Mouse (Mus musculus) adipocyte (in vitro differentiated cells): ENCODE data around the gene Dtx1.

ENCODE experiments used
- DNase-seq: peaks from one replicate; pipeline ENCODE4 v3.0.0-alpha.2; 2016; ENCODE audit warnings: low spot score

Dtx1 gene

GRCm38 (mm10) chr5:120704421-120704820 lies 7.3 kb downstream of the Dtx1 start:
- DNase-seq, result no peak

GRCm38 (mm10) chr5:120703660-120704059 lies 8.1 kb downstream of the Dtx1 start:
- DNase-seq, result no peak

- no peak for DNase-seq
Observed at GRCm38 (mm10) chr5:120702969-120703368, 8.8 kb downstream of the Dtx1 start.

GRCm38 (mm10) chr5:120702421-120702820 lies 9.3 kb downstream of the Dtx1 start:
- DNase-seq, result no peak

- no peak for DNase-seq
Observed at GRCm38 (mm10) chr5:120700996-120701790, 10.5 kb downstream of the Dtx1 start.

DNA sequence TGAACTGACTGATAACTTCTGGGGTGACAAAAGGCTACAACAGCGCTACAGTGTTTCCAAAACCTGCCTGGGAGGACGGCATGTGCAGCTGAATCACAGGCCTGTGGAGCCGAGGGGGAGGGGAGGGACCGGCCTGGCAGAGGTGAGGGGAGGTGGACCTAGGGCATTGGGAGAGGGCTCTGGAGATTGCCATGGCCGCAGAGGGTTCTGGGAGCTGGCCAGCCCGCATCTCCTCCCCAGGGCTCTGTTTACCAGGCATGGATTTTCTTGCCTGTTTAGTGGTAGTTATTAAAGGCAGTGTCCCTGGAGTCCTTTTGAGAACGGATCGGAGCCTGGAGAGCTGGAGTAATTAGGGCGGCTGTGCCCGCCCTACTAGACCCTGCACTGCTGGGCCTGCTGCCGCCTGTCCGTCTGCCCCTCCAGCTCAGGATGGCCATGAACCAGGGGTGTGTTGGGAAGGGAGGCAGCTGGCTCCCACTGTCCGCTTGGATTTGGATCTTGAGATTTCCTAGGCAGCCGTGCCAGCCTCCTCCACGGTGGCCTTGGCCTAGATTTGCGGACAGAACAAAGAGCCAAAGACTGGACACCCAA lies 12.8 kb downstream of the Dtx1 start:
- no peak for DNase-seq

DNA sequence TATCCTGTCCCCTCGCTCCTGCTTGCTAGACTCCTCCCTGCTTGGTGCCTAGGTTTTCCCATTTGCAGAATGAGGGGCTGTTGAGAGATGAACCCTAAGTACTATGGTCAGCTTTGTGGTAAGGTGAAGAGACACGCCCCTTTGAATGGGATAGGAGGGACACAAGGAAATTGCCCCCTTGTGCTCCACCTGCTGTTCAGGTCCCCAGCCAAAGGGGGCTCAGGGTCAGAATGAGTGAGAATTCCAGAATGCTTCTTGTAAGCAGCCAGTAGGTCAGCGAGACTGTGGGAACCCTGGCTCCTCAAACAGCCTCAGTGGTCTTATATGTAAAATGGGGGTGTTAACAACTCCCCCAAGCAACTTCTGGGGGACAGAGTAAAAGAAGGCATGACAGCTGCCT lies 13.5 kb downstream of the Dtx1 start:
- no peak for DNase-seq

DNA sequence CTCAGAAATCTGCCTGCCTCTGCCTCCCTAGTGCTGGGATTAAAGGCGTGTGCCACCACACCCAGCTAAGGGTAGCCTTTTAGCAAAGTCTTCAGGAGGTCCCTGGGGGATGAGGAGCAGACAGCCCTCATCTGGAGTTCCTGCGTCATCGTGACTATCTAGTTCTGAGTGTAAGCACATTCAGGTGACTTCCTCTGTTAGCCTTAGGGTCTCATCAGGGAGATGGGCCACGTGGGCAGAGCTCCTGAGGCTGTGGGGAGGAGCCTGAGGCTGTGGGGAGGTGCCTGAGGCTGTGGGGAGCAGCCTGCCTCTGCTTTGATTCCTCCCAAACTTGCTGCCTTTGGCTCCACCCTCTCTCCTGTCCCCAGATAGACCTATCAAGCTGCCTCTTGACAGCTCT lies 14.9 kb downstream of the Dtx1 start:
- no peak for DNase-seq

- DNase-seq, result no peak
Observed at GRCm38 (mm10) chr5:120696057-120696743, 15.5 kb downstream of the Dtx1 start.

DNA sequence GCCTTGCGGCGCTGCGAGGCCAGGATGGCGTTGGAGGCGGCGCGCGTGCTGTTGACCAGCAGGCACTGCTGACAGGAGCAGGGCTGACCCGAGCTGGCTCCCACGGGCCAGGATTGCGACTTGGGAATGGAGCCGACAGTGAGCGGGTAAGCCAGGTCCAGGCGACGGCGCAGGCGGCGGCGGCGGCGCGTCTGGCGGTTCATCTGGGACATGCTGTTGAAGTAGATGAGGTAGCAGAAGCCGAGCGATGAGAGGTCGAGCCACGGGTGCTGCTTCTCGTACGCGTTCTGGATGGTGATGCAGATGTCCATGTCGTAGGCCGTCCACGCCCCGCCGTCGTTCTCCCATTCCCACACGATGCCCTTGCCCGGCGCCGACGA lies 17.0 kb downstream of the Dtx1 start:
- no peak for DNase-seq

GRCm38 (mm10) chr5:120693931-120694694 lies 17.6 kb downstream of the Dtx1 start:
- no peak for DNase-seq

DNA sequence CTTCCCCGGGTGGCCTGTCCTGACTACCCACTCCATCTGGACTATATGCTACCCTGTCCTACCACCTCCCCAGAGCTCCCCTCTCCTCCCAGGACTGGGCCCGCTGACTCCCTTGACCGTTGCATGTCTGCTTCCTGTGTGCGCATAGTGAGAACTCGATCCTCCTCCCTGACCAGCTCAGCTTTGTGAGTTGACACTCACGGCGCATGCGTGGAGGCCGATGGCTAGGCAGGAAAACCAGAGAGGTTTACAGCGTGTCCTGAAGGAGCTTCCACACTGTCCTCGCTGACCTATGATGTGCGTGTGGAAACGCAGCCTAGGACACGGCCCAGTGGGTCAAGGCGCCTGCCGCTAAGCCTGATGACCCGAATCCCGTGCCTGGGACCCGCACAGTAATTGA lies 19.7 kb downstream of the Dtx1 start:
- no peak for DNase-seq

DNA sequence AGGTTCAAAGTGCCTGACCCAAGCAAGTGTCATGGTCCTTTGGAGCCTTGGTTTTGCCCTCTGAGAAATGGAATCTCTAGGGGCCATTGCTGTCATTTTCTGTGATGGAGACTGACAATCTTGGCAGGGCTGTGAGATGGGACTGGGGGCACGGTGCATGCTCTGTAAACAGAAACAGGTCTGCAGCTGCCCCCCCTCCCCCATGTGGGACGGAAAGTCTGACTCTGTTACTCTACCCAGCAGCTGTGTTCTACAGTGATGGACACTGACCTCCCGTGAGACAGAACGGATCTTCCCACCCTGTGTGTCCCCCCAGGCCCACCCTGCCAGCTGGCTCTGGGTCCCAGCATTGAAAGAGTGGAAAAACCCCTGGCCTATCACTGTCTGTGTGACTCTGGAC lies 21.3 kb downstream of the Dtx1 start:
- no peak for DNase-seq

DNA sequence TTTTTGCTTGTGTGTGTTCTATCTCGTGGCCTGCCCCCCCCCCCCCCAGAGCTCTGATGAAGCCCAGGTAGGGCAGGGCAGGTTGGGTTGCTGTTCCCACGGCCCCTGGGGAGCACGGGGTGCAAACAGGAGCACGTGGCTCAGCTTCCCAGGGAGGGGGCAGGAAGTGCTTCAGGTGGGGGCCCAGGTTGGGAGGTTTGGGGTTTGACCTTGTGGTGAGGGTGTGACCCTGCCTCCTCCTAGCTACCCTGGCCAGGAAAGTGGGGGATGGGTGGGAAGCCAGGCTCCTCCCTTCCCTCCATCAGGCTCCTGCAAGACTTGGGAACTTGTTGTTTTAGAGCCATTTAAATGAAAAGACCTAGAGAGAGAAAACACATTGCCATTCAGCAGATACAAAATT lies 23.3 kb downstream of the Dtx1 start:
- no peak for DNase-seq

DNA sequence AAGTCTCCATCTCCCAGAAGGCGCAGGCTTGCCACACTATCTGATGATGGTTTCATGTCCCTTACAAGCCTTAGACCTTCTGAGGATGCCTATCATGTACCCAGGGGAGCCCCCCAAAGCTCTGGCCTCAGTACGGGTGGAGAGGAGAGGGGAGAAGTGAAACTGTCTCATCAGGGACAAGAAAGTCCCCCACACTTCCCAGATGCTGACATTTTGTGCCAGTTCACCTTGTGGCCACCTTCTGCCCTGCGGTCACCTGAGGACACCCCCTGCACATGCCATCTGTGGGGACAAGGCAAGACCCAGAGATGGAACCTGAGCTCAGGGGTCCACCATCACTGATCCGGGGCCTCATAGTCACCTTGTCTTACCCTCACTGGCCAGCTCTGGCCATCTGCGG lies 23.8 kb downstream of the Dtx1 start:
- no peak for DNase-seq

GRCm38 (mm10) chr5:120687484-120687851 lies 24.3 kb downstream of the Dtx1 start:
- DNase-seq, result no peak

DNA sequence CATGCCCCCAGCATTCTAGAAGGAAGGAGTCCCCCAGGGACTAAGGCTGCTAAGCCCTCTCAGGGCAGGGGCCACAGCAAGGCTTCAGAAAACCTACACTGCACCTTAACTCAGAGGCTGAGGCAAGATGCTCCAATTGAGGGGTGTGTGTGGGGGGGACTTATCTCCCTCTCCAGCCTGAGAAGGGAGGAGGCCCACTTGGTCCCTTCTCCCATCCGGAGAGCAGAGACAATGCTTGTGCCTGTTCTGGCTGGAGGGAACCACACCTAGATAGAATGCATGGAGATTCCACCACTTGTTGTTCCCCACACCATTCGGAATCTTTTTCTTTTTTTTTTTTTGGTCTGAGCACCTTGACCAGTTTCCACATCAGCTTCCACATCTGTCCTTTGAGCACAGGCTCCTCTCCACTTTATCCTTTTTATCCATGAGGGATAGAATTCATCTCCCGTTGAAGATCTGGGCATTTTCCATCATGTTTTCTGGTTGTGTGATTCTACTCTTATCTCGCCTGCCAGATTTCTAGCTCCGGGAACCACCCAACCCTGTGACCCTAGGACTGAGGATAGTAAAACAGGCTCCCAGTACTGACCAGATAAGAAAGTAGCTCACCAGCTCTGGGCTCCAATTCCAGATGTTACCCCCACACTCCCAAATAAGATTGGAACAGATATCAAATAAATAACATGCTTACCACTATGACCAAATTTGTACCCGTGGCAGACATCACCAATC lies 24.8 kb downstream of the Dtx1 start:
- no peak for DNase-seq

- no peak for DNase-seq
Observed at GRCm38 (mm10) chr5:120685678-120686077, 26.0 kb downstream of the Dtx1 start.

DNA sequence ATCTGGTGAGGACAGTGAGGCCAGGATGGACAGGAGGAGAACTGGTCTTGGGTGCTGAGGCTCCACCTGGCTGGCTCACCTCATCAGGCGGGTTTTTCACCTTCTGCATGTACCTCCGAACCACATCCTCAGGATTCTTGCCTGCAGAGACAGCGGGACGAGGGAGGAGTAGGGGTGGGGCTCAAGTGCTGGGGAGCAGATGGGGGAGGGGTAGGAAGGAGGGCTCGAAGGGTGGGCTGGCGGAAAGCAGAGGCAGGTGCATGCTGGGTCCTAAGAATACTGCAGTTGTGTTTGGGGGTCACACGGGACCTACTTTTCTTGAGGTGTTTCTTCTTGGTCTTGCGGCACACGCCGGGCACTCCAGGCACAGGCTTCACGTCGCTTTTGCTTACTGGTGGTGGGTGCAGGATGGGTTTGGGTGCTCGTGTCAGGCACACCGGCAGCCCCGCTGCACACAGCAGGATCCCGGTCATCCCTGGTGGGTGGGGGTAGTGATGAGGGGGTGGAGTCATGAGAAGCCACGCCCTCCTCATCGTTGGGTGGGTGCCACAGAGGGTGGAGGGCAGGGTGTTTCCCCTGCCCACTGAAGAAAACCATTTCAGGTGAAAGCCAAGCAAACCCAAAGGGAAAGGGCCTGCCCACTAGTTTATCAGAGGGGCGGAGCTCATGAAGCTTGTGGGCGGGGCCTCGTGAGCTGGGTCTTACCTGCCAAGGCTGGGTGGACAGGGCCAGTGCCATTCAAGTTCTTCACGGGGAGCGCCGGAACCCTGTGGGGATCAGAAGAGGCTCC lies 28.6 kb downstream of the Dtx1 start:
- no peak for DNase-seq

- DNase-seq, result no peak
Observed at GRCm38 (mm10) chr5:120680918-120681317, 30.8 kb downstream of the Dtx1 start.
